ENCODE assay signal across 28 mouse cellular contexts in the genomic region with DNA sequence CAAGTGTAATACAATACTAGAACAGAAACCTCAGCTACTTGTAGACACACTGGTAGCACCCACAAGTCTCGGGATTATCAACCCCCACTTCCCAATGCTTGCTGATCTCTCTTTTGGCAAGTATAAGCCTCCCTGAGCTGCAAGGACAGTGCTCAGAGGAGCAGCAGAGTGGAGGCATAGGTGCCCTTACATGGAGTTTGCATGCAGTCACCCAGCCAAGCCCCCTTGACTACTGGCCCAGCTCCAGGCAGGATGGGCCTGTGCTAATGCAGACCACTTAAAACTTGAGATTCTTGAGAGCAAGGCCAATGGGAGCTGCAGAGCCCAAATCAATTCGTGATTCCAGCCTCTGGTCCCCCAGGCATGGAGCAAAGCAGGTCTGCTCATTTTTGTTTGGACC.
A peak's percentile ranks its signal among the peaks of the same experiment; 100 is the strongest.
DNase-seq lines count a peak whose midpoint lies in the region; ATAC-seq and TF ChIP-seq lines count a peak whose summit lies in the region.
"Had no signal": no experiment of that assay in that cellular context is flagged by ENCODE, and none has a peak within 500 bp of the region (broad histone marks: within the 10 kb centered on the region; RNA-seq: fewer than 3 reads in every experiment).

No protein-coding gene starts in this region.

- H3K9me3 ChIP-seq in lung, embryonic 14.5 days (ENCODE audit: low read depth, low read length): peaks cover 3% of the 10 kb centered on the region; the same call in 1 of the 2 replicates
- H3K9me3 ChIP-seq: embryonic facial prominence, embryonic 13.5 days; embryonic facial prominence, embryonic 15.5 days; forebrain, embryonic 12.5 days had no signal

- 75% methylated on average over 2 of the region's 2 CpGs for WGBS in lung, embryonic 14.5 days

- no peak for ATAC-seq in lung, embryonic 14.5 days (ENCODE audit: insufficient read depth)
- ATAC-seq: activated CD4-positive, CD25-positive, alpha-beta regulatory T cell, adult 4 months; CD4-positive, CD25-positive, alpha-beta regulatory T cell, adult 4 months; forebrain, embryonic 14.5 days; forebrain, embryonic 16.5 days; Patski had no signal

- peak; percentile 83 for DNase-seq in heart, adult 11 months
- no peak for DNase-seq in heart, adult 8-10 months (ENCODE audit: low spot score)
- DNase-seq in lung, embryonic 14.5 days: peak; percentile 8
- no peak for DNase-seq in lung, postnatal 25 days (ENCODE audit: low spot score)
- peak; percentile 5 for DNase-seq in brain, embryonic 14.5 days (ENCODE audit: low read depth)
- DNase-seq: adrenal gland, adult 8-10 months; adrenal gland, postnatal 14 days; adrenal gland, postnatal 36 days; B cell, adult 2 months; cerebellum, adult 11 months; cerebellum, adult 18-20 months; cerebellum, adult 8-10 months; cerebellum, adult 9-11 months; cerebellum, postnatal 14 days; cerebellum, postnatal 36 days; embryo, embryonic 11 days had no signal

- no peaks in the 10 kb centered on the region for H3K27me3 ChIP-seq in lung, embryonic 14.5 days (ENCODE audit: insufficient read depth, low read length)
- H3K27me3 ChIP-seq: CH12.LX; embryonic facial prominence, embryonic 13.5 days; embryonic facial prominence, embryonic 15.5 days; forebrain, embryonic 12.5 days had no signal

- TF ChIP-seq CTCF in lung, embryonic 14.5 days (IDR thresholded peaks at IDR 0.05; ENCODE audit: low read depth): no peak
- TF ChIP-seq CTCF in brain, embryonic 14.5 days (IDR thresholded peaks at IDR 0.05; ENCODE audit: borderline replicate concordance, extremely low read depth, insufficient read depth, insufficient read length): no peak

- no peaks in the 10 kb centered on the region for H3K4me1 ChIP-seq in lung, embryonic 14.5 days (ENCODE audit: insufficient read depth)
- H3K4me1 ChIP-seq: embryonic facial prominence, embryonic 15.5 days; forebrain, embryonic 10.5 days; forebrain, embryonic 12.5 days had no signal

- no peaks in the 10 kb centered on the region for H3K36me3 ChIP-seq in lung, embryonic 14.5 days (ENCODE audit: insufficient read depth)
- H3K36me3 ChIP-seq: embryonic facial prominence, embryonic 13.5 days; embryonic facial prominence, embryonic 15.5 days; forebrain, embryonic 10.5 days; forebrain, embryonic 12.5 days; G1E had no signal

- no peak overlapping the region for H3K9ac ChIP-seq in lung, embryonic 14.5 days
- H3K9ac ChIP-seq: embryonic facial prominence, embryonic 13.5 days; embryonic facial prominence, embryonic 15.5 days; forebrain, embryonic 12.5 days had no signal

- H3K27ac ChIP-seq in lung, embryonic 14.5 days (ENCODE audit: low read depth): no peak overlapping the region
- H3K27ac ChIP-seq: embryonic facial prominence, embryonic 13.5 days; embryonic facial prominence, embryonic 15.5 days; forebrain, embryonic 10.5 days; forebrain, embryonic 12.5 days had no signal

- no peak overlapping the region for H3K4me2 ChIP-seq in lung, embryonic 14.5 days
- H3K4me2 ChIP-seq: embryonic facial prominence, embryonic 13.5 days; embryonic facial prominence, embryonic 15.5 days; forebrain, embryonic 12.5 days had no signal

- TF ChIP-seq POLR2A in brain, embryonic 14.5 days (IDR thresholded peaks at IDR 0.05; ENCODE audit: borderline replicate concordance, extremely low read depth, insufficient read depth, insufficient read length, poor library complexity, severe bottlenecking): no peak

- H3K4me3 ChIP-seq in lung, embryonic 14.5 days (ENCODE audit: low read depth, low read length): no peak overlapping the region
- H3K4me3 ChIP-seq: embryonic facial prominence, embryonic 13.5 days; embryonic facial prominence, embryonic 15.5 days; erythroblast, embryonic 14.5 days; forebrain, embryonic 10.5 days; forebrain, embryonic 12.5 days had no signal

Comparison
In these comparisons a context has a peak if more than half of its experiments do, and no peak if none do; other contexts are left out.
1. DNase-seq: peak in heart, adult 11 months (single experiment), lung, embryonic 14.5 days (single experiment) and brain, embryonic 14.5 days (single experiment); none in heart, adult 8-10 months (single experiment) and lung, postnatal 25 days (single experiment).